Mouse (Mus musculus) heart, embryonic 14.5 days (tissue): ENCODE measurements around the gene Lgsn. TPM values are rescaled to one million over a fixed set of nuclear protein-coding genes. Genes with fewer than 3 reads are reported as not detected.

Experiments used
- ATAC-seq: fragments of 200-750 bp; cut with Nextera tagmentation; 2 replicates; pipeline ENCODE4 v1.8.0; 2017; ENCODE audit warnings: low read depth, moderate TSS enrichment; ENCODE audit not compliant: insufficient number of reproducible peaks, insufficient read depth, low FRiP score
- H3K27ac ChIP-seq, 2 experiments: fragments of 200-500 bp in 1 of 2; fragments of 300-500 bp in 1 of 2; sonication (generic) in 1 of 2; replicated peaks in 1 of 2; 2 replicates each; pipeline ENCODE4 v1.5.1; 2012 to 2014; ENCODE audit warnings: low read depth in 2 of 2, low read length in 2 of 2, control low read depth in 1 of 2, mild to moderate bottlenecking in 1 of 2, mixed read lengths in 1 of 2; ENCODE audit not compliant: control insufficient read depth in 1 of 2, insufficient read depth in 1 of 2
- H3K27me3 ChIP-seq: fragments of 300-500 bp; sonication (generic); 2 replicates; pipeline ENCODE4 v1.6.1; 2014; ENCODE audit warnings: mild to moderate bottlenecking, low read length, control low read depth; ENCODE audit not compliant: control insufficient read depth, insufficient read depth
- H3K36me3 ChIP-seq: fragments of 300-500 bp; sonication (generic); 2 replicates; pipeline ENCODE4 v1.6.1; 2014; ENCODE audit warnings: mild to moderate bottlenecking, control low read depth, low read length, mixed read lengths; ENCODE audit not compliant: control insufficient read depth, insufficient read depth
- H3K4me1 ChIP-seq, 2 experiments: fragments of 200-500 bp in 1 of 2; fragments of 300-500 bp in 1 of 2; sonication (generic) in 1 of 2; 2 replicates each; pipeline ENCODE4 v1.6.1; 2012 to 2014; ENCODE audit warnings: low read length in 2 of 2, control low read depth in 1 of 2, mixed read lengths in 1 of 2; ENCODE audit not compliant: control insufficient read depth in 2 of 2, insufficient read depth in 2 of 2
- H3K4me2 ChIP-seq: fragments of 300-500 bp; sonication (generic); 2 replicates; pipeline ENCODE4 v1.6.1; 2014; ENCODE audit warnings: mild to moderate bottlenecking, low read length
- H3K4me3 ChIP-seq, 2 experiments: fragments of 200-500 bp in 1 of 2; fragments of 300-500 bp in 1 of 2; sonication (generic) in 1 of 2; 2 replicates each; pipeline ENCODE4 v1.5.1; 2012 to 2014; ENCODE audit warnings: low read length in 2 of 2, mild to moderate bottlenecking in 2 of 2, control low read depth in 1 of 2, low read depth in 1 of 2, moderate library complexity in 1 of 2; ENCODE audit not compliant: control insufficient read depth in 1 of 2, insufficient read depth in 1 of 2
- H3K9ac ChIP-seq: fragments of 300-500 bp; sonication (generic); 2 replicates; pipeline ENCODE4 v1.6.1; 2014; ENCODE audit warnings: mild to moderate bottlenecking, low read length
- H3K9me3 ChIP-seq: fragments of 300-500 bp; sonication (generic); 2 replicates; pipeline ENCODE4 v1.6.1; 2016; ENCODE audit warnings: low read length, control low read depth; ENCODE audit not compliant: control insufficient read depth
- WGBS: fragments of 180-500 bp; shearing (Covaris S2); extraction: QIAGEN DNeasy Blood & Tissue Kit; methylation state at CpG from one replicate; pipeline ENCODE4 v1.1.7; 2014; 5-methylcytosine and 5-hydroxymethylcytosine counted together
- polyA plus RNA-seq: library from polyadenylated mRNA; unstranded; fragments of >200 nt; fragmentation: Nextera tagmentation; extraction: Ambion mirVana; gene quantifications from 2 replicates; pipeline ENCODE4 v1.2.1, GENCODE M21; 2014

Gene Lgsn
- polyA plus RNA-seq, 1 experiment from 2014 or later: not detected

DNA sequence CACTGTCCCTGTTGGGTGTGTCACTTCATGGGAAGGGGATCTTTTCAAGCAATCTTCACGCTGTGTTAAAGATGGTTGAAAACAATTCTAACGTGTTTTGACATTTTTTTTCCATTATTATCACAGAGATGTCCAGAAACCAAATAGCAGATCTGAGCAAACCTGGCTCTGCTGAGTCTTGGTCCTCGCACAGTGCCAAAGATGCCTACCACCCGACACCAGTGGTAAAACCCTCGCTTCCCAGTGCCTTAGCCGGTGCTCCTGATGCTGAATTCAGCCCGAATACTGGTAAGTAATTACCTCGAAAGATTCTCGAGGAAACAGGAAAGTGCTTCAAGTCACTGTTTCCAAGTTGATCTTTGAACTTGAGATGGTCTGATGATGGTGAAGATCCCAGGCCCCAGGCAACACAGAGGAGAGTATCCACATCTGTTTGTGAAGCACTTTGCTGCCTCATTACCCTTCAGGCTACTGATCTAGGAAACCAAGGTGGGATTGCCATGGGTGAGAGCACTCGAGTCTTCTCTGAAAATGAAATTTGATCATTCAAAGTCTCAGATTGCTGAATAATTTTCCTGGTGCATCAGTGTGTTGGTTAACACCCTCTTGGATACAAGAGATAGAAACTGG is 14.2 kb downstream of the Lgsn start:
- ATAC-seq: no peak
- Histone ChIP-seq H3K36me3 (no peaks in the 10 kb centered on the region), H3K4me3 (no peak overlapping the region), H3K9me3 (no peaks in the 10 kb centered on the region), H3K27me3 (no peaks in the 10 kb centered on the region), H3K27ac (no peak overlapping the region), H3K9ac (no peak overlapping the region), H3K4me2 (no peak overlapping the region), H3K4me1 (no peaks in the 10 kb centered on the region)
- WGBS: 73% methylated on average over 10 of the region's 10 CpGs

DNA sequence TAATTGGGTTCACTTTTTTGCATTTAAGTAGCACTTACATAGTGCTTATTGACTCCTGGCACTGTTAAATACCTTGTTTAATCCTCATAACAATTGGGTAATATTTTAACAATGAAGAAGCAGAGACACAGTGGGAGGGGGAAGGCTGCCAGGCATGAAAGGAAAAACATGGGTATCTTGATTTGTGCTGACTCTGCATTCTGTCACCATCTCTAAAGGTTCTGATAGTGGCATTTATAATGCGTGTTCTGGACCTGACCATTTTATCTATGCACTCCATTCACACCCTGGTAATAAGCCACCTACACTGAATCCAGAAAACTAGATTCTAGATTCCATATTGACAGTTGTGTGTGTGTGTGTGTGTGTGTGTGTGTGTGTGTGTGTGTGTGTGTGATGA is 19.4 kb downstream of the Lgsn start:
- WGBS: 59% methylated on average over 1 of the region's 1 CpGs
- no peak overlapping the region for H3K4me3 ChIP-seq
- no peaks in the 10 kb centered on the region for H3K36me3 ChIP-seq
- no peak overlapping the region for H3K9ac ChIP-seq
- no peak overlapping the region for H3K27ac ChIP-seq
- no peak for ATAC-seq
- no peaks in the 10 kb centered on the region for H3K4me1 ChIP-seq
- no peaks in the 10 kb centered on the region for H3K27me3 ChIP-seq
- no peak overlapping the region for H3K4me2 ChIP-seq
- no peaks in the 10 kb centered on the region for H3K9me3 ChIP-seq

DNA sequence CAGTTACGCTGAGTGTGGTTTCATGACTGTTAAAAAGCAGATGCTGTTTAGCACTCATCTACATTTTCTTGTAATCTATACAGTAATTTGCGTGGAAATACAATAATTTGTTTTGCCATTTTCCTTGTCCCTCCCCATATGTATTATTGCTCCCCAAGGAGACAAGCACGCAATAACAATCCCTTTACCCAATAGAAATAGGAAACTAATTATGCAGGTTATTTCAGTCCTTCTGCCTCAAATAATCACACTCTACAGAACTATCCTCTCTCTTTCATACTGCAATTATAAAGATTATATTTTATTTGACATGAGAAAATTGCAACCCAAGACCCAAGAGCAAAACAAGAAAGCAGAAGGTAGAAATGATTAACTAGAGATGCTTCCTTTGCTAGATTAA is 20.8 kb downstream of the Lgsn start:
- Histone ChIP-seq H3K4me1 (no peaks in the 10 kb centered on the region), H3K27ac (no peak overlapping the region), H3K4me3 (no peak overlapping the region), H3K9ac (no peak overlapping the region), H3K36me3 (no peaks in the 10 kb centered on the region), H3K27me3 (no peaks in the 10 kb centered on the region), H3K4me2 (no peak overlapping the region), H3K9me3 (no peaks in the 10 kb centered on the region)
- no peak for ATAC-seq
- 91% methylated on average over 3 of the region's 3 CpGs for WGBS

DNA sequence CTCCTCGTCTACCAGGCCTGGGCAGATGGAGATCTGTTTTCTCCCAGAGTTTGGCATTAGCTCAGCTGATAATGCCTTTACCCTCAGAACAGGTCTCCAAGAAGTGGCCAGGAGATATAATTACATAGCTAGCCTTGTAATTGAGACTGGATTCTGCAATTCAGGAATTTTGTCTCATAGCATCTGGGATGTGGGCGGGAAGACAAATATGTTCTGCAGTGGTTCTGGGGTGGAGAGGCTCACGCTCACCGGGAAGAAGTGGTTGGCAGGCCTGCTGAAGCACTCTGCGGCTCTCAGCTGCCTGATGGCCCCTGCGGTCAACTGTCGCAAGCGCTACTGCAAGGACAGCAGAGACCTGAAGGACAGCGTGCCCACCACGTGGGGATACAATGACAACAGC is 27.6 kb downstream of the Lgsn start:
- no peaks in the 10 kb centered on the region for H3K9me3 ChIP-seq
- H3K4me2 ChIP-seq: no peak overlapping the region
- H3K9ac ChIP-seq: no peak overlapping the region
- no peak overlapping the region for H3K4me3 ChIP-seq
- H3K4me1 ChIP-seq: no peaks in the 10 kb centered on the region
- H3K36me3 ChIP-seq: no peaks in the 10 kb centered on the region
- no peak overlapping the region for H3K27ac ChIP-seq
- no peaks in the 10 kb centered on the region for H3K27me3 ChIP-seq
- 83% methylated on average over 10 of the region's 10 CpGs for WGBS
- no peak for ATAC-seq

DNA sequence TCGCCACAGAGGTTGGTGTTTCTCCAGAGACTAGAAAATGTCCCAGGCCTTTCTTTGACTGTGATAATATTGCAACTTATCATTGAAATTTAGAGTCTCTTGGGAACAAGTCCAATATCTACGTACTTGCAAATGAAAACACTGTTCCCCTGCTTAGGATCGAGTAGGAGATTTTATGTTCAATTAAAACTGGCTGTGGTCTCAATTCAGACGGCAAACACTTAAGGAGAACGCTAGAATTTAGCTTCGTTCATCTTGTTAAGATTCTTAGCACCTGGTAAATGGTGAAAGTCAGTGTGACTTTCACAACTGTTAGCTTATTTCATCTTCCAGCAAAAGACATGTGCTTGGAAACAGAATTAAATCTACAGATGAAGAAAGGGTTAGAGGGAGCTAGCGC is 29.1 kb downstream of the Lgsn start:
- no peaks in the 10 kb centered on the region for H3K27me3 ChIP-seq
- no peak overlapping the region for H3K4me3 ChIP-seq
- H3K4me1 ChIP-seq: no peaks in the 10 kb centered on the region
- H3K27ac ChIP-seq: no peak overlapping the region
- no peaks in the 10 kb centered on the region for H3K36me3 ChIP-seq
- no peak overlapping the region for H3K9ac ChIP-seq
- no peak for ATAC-seq
- no peak overlapping the region for H3K4me2 ChIP-seq
- H3K9me3 ChIP-seq: no peaks in the 10 kb centered on the region
- 74% methylated on average over 7 of the region's 7 CpGs for WGBS

DNA sequence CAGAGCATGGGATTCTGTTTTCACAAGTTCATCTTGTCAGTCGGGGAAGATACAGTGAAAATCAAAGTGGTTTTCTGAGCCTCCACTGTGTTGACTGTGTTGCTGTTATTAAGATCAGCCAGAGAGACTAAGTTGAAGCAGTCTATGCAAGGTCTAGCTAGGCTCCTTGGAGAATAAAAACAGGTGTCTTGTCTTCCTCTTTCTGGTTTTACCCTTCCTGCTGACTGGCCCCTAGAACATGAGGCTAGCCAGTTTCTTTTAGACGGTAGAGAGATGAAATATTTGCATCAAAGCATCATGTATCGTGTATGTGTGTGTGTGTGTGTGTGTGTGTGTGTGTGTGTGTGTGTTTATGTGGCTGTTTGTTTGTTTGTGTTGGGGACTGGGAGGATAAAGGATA is 29.6 kb downstream of the Lgsn start:
- no peak overlapping the region for H3K4me3 ChIP-seq
- 71% methylated on average over 3 of the region's 3 CpGs for WGBS
- ATAC-seq: no peak

DNA sequence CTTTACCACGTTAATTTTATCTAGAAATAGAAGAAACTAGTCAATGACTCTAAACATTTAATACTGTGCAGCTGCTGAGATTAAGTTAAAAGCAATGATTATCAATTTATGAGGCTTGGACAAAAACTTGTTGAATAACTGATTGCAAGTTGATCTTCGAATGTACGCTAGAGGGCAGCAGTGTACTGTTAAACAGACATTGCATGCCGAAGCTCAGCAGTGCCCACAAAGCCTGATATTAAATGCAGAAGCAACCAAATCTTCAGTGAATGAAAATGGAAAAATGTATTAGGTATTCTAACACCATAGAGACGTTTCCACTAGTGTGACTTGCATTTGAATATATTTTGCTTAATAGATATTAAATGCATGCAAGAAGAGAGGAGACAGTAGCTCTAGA is 33.9 kb downstream of the Lgsn start:
- Histone ChIP-seq H3K4me1 (no peaks in the 10 kb centered on the region), H3K9me3 (no peaks in the 10 kb centered on the region), H3K9ac (no peak overlapping the region), H3K4me2 (no peak overlapping the region), H3K4me3 (no peak overlapping the region), H3K27ac (no peak overlapping the region), H3K27me3 (no peaks in the 10 kb centered on the region), H3K36me3 (no peaks in the 10 kb centered on the region)
- no peak for ATAC-seq
- WGBS: 3% methylated on average over 5 of the region's 5 CpGs

More for the DNA sequence above, 29.6 kb downstream of the Lgsn start:
- Histone ChIP-seq H3K36me3 (no peaks in the 10 kb centered on the region), H3K27me3 (no peaks in the 10 kb centered on the region), H3K9me3 (no peaks in the 10 kb centered on the region), H3K27ac (no peak overlapping the region), H3K9ac (no peak overlapping the region), H3K4me1 (no peaks in the 10 kb centered on the region), H3K4me2 (no peak overlapping the region)

DNA sequence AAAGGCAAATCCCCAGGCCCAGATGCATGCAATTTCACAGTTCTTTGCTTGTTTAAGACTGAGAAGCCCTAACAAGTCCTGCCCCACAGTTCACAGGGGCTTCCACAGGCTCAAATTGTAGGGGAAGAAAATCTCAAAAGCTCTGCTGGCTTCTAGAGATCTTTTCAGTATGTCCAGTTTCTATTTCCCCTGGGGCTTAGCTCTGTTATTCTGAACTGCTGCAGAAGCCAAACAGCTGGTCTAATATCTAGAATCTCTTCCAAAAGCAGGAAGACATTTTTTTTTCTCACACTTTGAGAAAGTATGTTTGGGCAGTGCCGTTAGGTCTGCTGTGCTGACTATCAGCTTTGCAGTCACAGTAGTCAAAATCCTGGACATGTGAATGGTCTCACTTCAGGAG is 38.6 kb downstream of the Lgsn start:
- Histone ChIP-seq H3K36me3 (no peaks in the 10 kb centered on the region), H3K9ac (no peak overlapping the region), H3K4me3 (no peak overlapping the region), H3K27me3 (no peaks in the 10 kb centered on the region), H3K27ac (no peak overlapping the region), H3K4me2 (no peak overlapping the region), H3K9me3 (no peaks in the 10 kb centered on the region), H3K4me1 (no peaks in the 10 kb centered on the region)
- 60% methylated on average over 1 of the region's 1 CpGs for WGBS
- ATAC-seq: no peak
